Mouse (Mus musculus) heart, adult 18-20 months (tissue): ENCODE results near the gene Hsp90ab1. TPM values are rescaled to one million over a fixed set of nuclear protein-coding genes. Genes with fewer than 3 reads are reported as not detected.

Experiments
- DNase-seq, 2 experiments: peaks; one replicate each; pipeline ENCODE4 v3.0.0; 2021 to 2022; ENCODE audit warnings: mixed read lengths in 1 of 2
- long read RNA-seq, 2 experiments: library from polyadenylated mRNA; stranded (forward); transcript quantifications; one replicate each; pipeline ENCODE4 v2.0.0; 2021
- total RNA-seq, 2 experiments: library from RNA; stranded (reverse); gene quantifications; 2 replicates each; pipeline ENCODE4 v1.2.3; 2021

Hsp90ab1 gene
- 1,000 to 10,000 TPM; 1,354 to 1,581 TPM for total RNA-seq
- long read RNA-seq, experiment 1, transcript Hsp90ab1-201 (11 exons, 2,520 nt), result major isoform, 933 of 1,110 reads
- long read RNA-seq, experiment 1, partial matches to known transcripts, result 165 of 1,110 reads
- long read RNA-seq, experiment 1, other reads (novel, unspliced or antisense), result 12 of 1,110 reads
- long read RNA-seq, experiment 2, transcript Hsp90ab1-201 (11 exons, 2,520 nt), result major isoform, 515 of 677 reads
- long read RNA-seq, experiment 2, partial matches to known transcripts, result 155 of 677 reads
- long read RNA-seq, experiment 2, other reads (novel, unspliced or antisense), result 7 of 677 reads

DNA sequence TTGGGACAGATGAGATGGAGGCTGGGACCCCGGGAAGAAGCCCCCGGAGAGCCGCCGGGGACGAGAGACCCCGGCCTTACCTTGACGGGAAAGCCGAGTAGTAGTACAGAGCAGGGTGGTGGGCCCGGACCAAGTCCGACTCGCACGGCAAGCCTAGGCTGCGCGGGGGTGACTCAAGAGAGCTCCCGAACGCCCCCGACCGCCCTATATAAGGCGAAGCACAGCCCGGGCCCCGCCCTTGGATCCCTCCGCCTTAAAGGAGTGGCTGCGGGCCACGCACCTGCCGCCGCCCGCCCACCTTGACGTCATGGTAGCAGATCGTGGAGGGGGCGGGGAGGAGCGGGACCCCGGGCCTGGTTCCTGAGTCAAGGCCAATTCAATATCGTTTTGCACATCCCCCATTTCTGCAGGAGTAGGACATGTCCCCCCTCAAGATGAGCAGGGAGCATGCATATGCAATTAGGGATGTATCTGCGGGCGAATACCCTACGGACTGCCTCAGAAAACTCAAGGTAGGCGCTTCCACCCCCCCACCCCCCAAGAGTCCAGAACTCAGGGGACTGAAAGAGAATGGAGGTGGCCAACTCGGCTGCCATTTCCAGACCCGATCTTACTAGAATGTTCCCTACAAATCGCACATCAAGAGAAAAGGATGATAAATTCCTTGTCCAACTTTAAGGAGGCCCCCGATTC is at the start of gene Hsp90ab1:
Hsp90ab1 (minus strand) TSS at position 185 of the 693 bp plus-strand sequence.
- peak; percentile 99 to 100 for DNase-seq

DNA sequence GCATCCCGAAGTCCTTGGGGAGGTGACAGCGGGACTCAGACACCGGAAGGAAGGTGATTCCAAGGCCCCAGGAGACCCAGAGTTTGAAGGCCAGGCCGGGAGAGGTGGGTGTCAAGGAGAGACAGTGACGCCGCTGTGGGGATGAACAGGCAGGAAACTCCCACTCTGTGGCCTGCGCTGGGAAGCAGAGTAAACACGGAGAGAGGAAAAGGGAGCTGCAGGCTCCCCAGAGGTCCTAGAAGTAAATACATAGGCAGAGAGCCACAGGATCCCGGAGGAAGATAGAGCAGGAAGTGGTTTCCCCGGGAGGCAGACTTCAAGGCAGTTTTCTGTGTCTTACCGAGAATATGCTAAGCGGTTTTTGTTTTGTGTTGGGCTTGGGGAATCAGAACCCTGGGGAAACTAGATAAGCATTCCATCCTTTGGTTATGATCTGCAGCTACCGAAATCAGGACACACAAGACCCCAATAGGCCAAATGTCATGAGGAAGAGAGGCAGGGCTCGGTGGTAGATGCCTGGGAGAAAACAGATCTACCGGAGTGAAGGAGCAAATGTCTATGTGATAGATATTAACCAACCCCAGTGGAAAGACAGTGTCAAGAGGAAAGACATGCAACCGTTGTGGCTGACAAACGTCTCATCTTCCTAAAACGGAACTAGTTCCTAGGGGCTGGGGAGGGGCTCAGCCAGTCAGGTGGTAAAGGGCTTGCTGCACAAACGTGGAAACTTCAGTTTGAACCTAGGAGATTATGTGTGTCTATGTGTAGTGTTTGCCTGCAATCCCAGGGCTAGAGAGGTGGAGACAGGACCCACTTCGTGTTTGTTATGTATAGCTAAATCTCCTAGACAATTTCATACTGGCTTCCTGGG is 46.5 kb upstream of the Hsp90ab1 start:
- DNase-seq, result peak; percentile 61 to 75

DNA sequence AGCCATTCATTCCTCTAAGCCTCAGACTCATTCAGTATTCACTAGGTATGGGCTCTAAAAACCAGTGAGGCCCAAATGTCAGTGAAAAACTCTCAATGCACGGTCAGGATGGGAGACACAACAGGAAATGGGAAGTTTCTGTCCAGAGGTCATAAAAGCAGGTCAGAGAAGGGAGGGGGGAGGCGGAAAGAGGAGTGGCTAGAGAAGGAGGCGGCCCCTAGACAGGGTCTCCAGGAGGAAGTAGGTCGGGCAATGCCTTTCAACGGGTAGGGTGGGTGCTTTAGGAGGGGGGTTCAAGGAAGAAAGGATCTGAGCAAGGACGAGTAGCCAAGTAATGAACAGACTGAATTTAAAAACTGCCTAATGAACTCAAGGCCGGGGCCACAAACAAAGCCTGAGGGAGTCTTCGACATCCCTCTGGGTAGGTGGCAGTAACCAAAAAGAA is 45.9 kb upstream of the Hsp90ab1 start:
- DNase-seq, result peak; percentile 78 to 85

DNA sequence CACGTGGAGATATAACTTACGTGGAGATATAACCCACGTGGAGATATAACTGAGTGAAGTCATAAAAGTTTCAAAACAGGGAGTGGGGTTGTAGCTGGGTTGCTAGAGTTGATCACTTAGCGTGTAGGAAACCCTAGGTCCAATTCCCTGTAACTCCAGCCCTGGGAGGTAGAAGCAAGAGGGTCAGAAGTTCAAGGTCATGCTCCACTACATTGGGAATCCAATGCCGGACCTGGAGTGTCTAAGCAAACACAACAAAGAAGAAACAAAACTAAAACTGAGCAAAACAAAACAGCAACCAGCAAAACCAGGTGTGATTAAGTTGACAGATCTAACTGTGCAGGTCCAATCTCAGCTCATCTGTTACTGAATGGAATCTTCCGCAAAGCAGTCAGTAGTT is 44.6 kb upstream of the Hsp90ab1 start:
- no peak for DNase-seq

DNA sequence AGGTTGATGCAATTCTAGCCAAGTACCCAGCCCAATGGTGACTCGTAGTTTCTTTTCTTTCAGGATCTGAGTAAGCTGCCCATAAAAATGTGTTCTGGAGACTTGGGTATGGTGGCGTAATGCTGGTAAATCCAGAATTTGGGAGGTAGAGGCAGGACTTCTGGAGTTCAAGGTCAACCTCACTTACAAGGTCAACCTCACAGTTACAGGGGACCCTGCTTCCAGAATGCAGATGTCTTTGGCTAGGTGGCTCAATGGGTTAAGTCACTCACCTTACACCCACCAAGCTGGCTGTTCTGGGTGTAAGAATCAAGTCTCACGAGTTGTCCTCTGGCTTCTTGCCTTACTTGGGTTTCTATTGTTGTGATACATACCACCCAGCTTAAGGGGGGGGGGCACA is 43.6 kb upstream of the Hsp90ab1 start:
- no peak for DNase-seq

DNA sequence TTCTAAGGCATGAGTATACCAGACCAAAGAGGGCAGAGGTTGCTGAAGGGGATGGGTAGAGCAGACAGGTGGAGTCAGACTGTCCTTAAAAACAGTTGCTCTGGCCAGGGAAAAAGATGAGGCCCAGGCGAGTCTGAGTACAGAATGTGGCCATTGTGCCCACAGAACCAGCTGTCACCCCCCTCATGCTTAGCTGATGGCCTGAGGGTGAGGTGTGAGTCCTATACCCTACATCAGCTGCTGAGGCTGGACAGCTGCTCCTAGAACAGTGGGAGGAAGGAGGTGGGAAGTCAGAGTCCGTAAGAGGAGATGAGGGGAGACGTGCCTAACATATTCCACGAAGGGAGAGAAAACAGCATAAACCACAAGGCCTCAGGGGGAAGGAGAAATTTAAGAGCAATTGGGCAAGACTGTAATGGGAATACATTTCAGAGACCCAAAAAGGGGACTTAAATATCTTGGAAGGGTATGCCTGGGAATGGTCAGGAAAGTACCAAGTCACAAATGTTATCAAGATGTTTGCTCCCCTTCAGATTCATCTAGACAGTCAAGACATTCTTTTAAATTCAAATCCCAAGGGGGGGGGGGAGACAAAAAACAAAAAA is 43.1 kb upstream of the Hsp90ab1 start:
- no peak for DNase-seq

DNA sequence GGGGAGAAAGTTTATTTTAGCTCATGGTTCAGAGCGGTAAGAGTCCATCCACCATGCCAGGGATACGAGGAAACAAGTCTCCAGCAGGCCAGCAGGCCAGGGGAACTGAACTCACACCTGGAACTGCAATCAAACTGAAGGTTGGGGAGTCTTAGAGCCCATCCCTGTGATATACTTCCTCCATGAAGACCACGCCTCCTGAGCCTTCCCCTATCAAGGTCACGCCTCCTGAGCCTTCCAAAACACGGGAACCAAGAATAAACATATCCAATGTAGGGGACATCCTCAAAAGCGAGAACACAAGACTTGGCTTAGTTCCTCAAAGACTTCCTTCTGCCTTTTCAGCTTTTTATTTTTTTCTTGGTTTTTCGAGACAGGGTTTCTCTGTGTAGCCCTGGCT is 39.9 kb upstream of the Hsp90ab1 start:
- DNase-seq, result peak in 1 of 2 experiments; percentile 60

DNA sequence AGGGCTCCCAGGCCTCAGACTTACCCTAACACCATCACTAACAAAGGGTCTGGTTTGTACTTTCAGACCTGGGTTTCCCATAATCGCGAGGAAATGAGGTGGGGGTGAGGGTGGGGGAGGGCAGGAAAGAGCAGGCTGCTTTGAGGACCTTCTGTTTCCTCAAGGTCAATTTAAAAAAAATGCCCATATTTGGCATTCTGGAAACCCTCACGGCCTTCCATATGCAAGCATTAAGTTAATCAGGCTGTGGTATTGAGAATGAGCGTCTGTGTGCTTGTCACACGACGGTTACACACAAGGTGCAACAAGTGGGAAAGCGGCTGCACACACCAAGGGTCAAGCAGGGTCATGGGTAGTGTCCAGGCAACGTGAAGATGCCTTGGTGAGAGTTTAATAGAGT is 38.9 kb upstream of the Hsp90ab1 start:
- no peak for DNase-seq

DNA sequence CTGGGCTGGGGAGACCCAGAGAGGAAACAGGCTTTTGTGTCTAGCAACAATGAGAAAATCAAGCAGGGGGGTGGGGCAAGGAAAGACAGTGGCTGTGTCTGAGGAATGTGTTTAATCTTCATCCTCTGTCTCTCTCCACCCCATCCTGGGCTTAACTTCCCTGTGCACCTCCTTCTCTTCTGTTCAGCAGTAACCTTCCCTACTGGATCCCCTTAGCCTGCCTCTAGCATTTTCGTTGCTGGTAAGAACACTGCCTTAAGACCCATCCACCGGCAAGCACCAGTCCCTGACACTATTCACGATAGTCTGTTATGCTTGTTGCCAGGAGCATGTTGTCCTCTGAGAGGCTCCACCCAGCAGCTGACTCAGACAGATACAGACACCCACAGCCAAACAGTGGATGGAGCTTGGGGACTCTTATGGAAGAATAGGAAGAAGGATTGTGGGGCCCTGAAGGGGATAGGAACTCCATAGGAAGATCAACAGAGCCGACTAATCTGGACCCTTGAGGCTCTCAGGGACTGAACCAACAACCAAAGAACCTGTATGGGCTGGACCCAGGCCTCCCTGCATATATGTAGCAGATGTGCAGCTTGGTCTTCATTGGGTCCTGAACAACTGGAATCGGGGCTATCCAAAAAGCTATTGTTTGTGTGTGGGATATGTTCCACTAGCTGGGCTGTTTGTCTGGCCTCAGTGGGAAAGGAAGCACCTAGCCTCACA is 37.2 kb upstream of the Hsp90ab1 start:
- DNase-seq, result peak; percentile 69 to 74

DNA sequence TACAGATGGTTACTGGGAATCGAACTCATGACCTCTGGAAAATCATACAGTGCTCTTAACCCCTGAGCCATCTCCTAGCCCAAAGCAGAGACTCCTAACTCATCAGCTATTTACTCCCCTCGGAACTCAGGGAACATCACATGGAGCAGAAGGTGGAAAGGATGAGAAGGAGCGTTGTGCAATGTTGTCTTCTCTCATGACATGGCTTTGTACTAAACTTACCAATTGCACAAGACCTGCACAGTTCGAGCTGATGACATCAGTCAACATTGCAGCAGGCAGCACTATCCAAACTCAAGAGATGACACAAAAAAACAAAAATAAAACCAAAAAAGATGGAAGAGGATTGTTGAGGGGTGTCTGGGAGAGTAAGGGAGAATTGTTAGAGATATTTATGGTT is 35.3 kb upstream of the Hsp90ab1 start:
- no peak for DNase-seq

DNA sequence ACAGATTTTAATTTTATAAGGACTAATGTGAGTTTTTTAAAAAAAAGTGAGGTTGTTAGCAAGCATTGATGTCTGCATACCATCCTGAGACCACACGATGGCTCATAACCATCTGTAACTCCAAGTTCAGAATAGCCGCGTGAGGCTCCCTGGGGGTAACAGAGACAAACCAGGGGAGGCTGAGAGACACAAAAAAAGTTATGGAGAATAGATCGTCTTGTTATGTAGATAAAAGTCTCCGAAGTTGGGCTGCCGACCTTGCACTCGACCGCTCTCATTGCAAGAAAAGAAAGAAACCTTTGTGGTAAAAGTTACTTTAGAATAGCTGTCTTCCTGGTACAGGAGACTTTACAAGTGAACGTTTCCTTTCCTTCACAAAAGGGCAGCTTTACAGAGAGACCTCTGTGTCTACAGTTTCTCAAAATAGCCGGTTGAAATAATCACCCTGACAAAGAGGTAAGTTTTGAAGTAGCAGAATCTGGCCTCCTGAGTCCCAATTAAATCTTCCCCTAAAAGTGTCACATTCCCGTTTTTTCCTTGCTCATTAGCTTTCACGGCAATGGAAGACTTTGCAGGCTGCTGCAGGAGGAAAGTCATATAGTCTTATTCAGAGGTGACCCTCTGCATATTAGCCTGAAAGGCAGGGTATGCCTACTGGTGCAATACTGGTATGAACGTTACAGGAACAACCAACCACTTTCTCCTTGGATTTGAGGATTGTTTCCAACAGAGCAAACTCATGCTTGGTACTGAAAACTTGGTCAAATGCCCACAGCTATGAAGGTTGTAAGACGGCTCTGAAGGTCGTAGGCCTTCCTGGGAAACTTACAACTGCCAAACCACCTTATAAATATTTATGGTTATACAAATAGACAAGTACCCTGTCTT is 34.2 kb upstream of the Hsp90ab1 start:
- DNase-seq, result no peak

DNA sequence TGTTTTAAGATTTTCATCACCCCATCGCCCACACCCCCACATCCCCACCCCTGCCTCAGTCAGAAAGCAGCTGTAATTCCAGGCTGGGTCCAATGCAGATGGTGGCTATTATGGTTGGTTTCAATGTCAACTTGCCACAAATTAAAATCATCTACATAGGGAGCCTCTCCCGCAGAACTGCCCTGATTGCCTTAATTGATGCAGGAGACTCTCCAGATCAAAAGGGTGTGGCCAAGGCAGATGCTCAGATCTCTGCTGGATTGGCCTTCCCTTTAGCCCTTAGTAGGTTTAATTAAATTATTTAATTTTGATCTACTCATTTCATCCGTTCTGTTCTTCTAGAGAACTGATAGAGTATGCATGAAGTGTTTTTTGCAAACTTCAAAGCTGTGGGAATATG is 29.9 kb upstream of the Hsp90ab1 start:
- DNase-seq, result no peak

DNA sequence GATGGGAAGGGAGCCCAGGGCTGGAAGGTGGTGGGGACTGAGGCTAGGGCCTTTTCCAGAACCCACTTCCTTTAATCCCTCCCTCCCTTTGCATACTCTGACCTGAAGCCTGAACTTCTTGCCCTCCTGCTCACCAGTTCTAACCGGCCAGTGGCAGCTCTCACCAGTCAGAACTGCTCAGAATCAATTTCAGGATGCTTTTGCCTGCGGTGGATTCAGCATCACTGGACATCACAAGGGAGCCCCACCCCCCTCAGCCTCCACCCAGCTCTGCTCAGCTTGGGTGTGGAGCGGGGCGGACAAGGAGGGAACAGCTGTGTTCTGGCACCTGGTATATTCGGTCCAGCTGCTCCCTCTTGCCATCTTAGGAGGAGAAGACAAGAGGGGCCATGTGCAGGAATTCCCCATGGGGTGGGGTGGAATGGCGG is 28.8 kb upstream of the Hsp90ab1 start, which contains the start of gene Mymx:
Mymx (minus strand) TSS at position 226 of the 428 bp plus-strand sequence.
- peak in 1 of 2 experiments; percentile 23 for DNase-seq

DNA sequence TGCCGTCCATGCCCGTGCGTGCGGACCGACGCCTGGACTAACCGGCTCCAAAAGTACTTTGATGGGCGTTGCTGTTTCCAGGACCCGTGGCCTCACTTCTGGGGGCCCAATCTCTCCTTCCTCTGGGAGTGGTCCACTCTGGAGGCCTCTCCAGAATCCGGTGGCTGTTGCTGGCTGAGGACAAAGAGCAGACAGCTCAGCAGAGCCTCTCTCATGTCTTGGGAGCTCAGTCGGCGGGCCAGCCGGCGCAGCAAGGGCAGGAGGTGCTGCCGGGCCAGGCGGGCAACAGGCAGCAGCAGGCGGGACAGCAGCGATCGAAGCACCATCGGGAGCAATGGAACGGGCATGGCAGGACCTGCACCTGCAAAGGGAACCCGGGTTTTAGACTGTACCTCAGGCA is 28.3 kb upstream of the Hsp90ab1 start:
- no peak for DNase-seq

DNA sequence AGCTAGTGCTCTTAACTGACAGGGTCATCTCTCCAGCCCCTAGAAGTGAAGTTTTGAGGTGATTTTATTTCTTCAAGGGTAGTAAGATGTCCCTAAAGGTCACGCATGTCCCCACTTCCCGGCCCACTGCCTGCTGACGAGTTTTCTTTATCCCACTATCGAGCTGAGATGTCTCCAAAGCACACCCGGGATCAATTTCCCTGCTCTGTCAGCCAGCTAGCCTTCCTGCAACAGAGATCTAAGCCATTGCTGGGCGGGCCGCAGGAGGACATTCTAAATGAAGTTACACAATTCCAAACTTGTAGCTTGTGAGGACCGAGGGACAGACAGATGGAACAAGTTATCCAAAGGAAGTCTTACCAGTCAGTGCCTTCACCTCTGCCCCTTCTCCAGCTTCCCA is 27.2 kb upstream of the Hsp90ab1 start:
- peak in 1 of 2 experiments; percentile 6 for DNase-seq

DNA sequence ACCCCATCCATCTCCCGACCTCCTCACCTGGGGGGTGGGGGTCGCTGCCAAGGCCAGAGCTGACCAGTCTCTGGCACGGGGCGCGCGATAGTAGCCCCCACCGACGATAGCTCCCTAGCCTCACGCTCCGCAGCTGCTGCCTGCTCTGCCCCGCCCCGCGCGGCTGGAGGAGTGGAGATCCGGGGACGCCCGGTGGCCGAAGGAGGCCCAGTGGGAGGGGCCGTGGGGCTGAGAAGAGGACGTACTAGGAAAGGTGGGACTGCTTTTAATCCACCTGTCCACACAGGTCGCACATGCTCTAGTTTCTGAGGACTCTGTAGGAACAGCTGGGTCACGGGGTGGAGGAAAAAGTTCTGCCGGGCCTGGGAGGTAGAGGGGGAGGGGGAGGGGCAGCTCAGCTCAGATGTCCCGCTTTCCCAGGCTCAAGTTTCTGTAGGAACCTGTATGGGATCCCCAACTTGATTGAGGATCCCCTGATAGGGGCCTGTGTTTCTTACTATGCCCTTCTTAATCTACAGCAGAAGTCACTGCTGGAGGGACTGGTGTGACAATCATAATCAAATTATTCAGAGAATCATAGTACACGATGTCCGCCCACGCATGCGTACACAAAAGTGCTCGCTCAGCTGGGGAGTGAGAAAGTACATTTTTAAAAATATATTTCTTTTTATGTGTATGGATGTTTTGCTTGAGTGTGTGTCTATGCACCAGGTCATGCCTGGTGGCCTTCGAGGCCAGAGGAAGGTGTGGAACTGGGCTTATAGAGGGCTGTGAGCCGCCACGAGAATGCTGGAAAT is 26.6 kb upstream of the Hsp90ab1 start, which contains the start of gene Slc29a1:
Slc29a1 (minus strand) TSS at position 161 of the 797 bp plus-strand sequence.
- peak; percentile 68 to 78 for DNase-seq

DNA sequence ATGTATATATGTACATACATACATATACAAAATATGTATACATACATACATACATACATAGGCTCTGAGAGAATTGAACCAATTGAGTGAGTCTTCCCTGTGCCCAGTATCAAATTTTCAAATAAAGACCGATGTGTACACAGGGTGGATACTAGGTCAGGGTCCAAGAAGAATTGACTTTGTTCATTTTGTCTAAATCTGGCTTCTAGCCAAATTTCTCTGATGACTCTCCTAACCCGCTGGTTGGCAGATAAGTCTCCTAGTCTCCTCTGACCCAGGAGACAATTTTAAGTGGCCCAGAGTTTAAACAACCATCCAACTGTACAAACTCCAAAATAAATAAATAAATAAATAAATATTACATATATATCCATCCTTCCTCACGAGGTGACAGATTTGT is 25.8 kb upstream of the Hsp90ab1 start:
- peak in 1 of 2 experiments; percentile 8 for DNase-seq

DNA sequence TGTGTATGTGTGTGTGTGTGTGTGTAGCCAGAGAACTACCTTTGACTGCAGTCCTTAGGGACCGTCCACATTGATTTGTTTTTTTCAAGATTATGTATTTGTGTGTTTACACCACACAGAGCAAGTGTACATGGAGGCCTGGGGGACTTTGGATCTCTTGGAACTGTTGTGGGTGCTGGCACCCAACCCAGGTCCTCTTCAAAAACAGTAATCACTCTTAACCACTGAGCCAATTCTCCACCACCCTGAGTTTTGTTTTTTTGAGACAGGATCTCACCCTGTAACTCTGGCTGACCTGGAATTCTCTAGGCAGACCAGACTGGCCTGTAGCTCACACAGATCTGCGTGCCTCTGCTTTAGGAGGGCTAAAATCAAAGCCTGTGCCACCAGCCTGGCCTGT is 25.3 kb upstream of the Hsp90ab1 start:
- peak in 1 of 2 experiments; percentile 32 for DNase-seq

DNA sequence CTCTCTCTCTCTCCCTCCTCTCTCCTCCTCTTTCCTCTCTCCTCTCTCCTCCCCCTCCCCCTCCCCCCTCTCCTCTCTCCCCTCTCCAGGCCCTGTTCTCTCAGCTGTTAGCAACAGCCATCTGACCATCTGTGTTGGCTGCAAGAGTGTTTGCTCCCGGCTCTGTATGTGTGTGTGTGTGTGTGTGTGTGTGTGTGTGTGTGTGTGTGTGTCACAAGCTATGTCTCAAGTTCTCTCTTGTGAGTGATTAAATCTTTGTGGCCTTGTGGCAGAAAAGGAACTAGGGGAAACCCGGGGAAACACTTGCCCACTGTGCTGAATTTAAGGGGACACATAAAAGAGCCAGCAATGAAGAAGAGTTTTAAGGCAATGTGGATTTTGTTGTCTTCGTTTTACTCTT is 24.7 kb upstream of the Hsp90ab1 start:
- DNase-seq, result peak; percentile 68 to 69
